Mouse (Mus musculus) small intestine, adult 2 months (tissue): ENCODE results near the gene Rab3il1.

Experiments used
- CTCF ChIP-seq: fragments of 200-500 bp; IDR thresholded peaks from 2 replicates; pipeline ENCODE4 v1.5.1; 2012; ENCODE audit warnings: low read depth, mild to moderate bottlenecking, control low read depth, inconsistent platforms, low read length, moderate library complexity, mixed read lengths; ENCODE audit not compliant: insufficient replicate concordance, insufficient read length; ENCODE audit errors: extremely low read depth
- POLR2A ChIP-seq: fragments of 200-500 bp; IDR thresholded peaks from 2 replicates; pipeline ENCODE4 v1.6.1; 2012; ENCODE audit warnings: low read depth, mild to moderate bottlenecking, control low read depth, inconsistent platforms, low read length, moderate library complexity

DNA sequence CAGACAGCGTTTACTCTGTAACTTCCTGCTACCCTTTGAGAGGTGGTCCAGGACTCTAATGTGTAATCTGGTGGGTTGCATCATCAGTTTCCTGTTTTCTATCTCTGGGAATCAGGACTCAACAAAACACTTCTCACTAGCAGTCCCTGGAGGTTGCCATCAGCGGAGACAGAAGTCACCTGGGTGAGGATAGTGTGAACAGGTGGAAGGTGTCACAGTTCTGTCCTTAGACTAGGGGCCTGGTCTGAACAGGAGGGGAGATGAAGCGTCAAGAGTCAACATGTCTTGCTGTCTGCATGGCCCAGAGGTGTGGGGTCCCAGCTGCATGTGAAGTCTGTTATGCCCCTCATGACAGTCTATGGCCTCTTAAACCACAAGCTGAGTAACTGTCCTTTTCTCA, 48.6 kb upstream of the Rab3il1 start:
- no peak for TF ChIP-seq CTCF
- no peak for TF ChIP-seq POLR2A
